Mouse (Mus musculus) T-helper 17 cell (primary cell): Measurements from ENCODE around the gene Slc4a4.

Source experiments
- in situ Hi-C, 2 experiments: fragments of 300-600 bp; cut with MboI, MseI; formaldehyde crosslinking; loops; 1 replicate in 1 of 2; 2 replicates in 1 of 2; pipeline ENCODE4 v1.15.1; 2025; ENCODE audit warnings: high pct_unique_total_duplicates in 2 of 2

Gene Slc4a4

DNA sequence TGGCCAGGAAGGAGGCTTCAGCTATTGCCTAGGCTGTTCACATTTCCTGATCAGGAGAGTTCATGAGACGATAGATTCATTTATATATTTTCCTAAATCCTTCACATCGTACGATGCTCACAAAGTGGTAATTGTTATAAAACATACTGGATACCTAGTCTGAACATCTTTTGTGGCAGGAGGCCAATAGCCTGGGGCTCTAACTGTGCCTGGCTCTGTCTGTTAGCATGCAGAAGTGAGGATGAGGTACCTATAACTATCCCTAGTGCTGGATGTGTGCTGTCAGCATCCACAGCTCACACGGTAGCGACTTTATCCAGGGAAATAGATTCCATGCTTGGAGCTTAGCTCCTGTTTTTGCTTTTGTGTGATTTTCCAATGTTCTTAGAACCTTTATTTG is 28.5 kb downstream of the Slc4a4 start:
- in situ Hi-C loops = loop anchor here in 1 of 2 experiments (25.0 kb wide), 1 partner anchor 772 kb away; no protein-coding TSS in a partner anchor

DNA sequence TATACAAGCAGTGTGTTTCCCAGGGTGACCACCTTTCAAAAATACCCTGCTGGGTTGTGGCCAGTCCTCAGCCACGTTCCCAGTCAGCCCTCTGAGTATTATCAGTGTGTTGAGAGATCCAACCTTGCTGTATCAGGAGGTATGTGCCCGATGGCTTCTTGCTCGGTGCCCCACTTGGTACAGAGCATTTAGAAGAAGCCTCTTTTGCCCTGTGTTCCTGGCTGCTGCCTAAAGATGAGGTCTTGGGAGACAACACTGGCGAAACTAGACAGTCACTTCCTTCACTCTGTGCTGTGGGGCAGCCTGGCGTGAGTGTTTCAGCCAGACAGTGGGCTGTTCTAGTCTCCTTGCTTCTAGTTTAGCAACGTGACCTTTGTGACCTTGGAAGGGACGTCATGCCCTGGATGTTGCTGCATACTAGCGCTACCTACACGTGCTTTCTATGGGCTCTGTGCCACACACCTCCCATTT is 29.9 kb downstream of the Slc4a4 start:
- in situ Hi-C loops = loop anchor here in 1 of 2 experiments (25.0 kb wide), 1 partner anchor 771 kb away; no protein-coding TSS in a partner anchor

DNA sequence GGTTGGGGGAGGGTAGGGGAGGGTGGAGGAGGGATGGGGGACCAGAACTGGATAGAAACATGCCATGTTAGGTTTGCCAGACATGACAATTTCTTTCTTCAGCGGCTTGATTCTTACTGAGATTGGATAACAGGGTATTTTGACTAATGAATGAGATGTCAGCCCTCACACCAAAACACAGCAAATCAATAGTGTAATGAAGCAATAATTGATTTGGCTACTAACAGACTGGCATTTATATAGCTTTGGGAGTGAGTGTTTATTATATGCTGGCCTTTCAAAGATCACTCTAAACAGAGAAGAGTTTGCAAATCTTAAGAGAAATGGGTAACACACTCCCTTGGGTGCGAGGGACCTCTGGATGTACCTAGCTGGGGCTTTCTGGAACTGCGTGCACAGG is 30.6 kb downstream of the Slc4a4 start:
- in situ Hi-C loops = loop anchor here in 1 of 2 experiments (25.0 kb wide), 1 partner anchor 770 kb away; no protein-coding TSS in a partner anchor

DNA sequence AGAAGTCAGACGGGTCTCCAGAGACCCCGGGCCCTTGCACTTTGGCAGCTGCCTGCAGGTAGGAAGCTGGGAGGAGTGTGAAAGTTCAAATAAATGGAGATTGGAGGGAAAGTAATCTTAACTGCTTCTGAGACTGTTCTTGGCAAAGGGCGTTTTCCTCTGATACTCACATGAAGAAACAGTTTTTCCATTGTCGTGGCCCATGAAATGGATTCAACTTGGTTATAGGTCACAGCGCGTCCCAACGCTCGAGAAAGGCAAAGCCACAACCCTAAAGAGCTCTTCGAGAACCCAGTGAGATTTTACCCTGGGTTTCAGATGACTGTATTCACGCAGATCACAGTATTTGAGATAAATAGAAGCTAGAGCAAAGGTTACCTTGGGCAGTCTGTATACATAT is 31.0 kb downstream of the Slc4a4 start:
- in situ Hi-C loops = loop anchor here in 1 of 2 experiments (25.0 kb wide), 1 partner anchor 770 kb away; no protein-coding TSS in a partner anchor

DNA sequence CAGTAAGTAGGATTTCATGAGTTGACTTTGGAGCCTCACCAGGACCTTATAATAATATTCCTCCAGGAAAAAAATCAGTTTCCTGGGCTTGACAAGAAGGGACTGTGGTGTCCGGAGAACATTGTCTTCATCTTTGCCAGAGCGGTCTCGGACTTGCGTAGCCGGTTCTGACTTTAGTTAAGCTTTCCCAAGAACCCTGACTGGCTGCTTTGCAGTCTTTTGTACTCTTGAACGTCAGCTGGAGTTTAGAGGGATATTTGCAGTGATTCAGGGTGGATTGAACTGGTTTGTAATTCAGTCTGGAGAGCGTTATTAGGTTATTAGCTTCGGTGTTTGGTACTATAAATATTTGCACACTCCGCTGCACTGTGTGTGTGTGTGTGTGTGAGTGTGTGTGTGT is 31.9 kb downstream of the Slc4a4 start:
- in situ Hi-C loops = loop anchor here in 1 of 2 experiments (25.0 kb wide), 1 partner anchor 769 kb away; no protein-coding TSS in a partner anchor

DNA sequence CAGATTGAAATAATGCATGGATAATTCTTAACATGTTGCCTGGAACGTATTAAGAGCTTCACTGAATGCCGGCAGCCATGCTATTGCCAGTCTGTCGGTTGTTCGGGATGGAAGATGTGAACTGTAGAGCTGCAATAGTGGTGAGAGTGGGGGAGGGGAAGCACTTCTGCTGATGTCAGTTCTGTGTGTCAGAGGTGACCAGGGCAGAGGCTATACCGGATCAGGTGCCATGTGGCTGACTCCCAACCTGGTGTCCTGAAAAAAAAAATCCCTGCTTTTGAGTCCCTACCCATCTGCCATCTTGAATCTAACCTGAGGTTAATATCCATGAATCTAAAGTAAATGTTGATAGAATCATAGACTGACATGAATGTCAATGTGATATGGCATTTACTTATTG is 39.0 kb downstream of the Slc4a4 start:
- in situ Hi-C loops = loop anchor here (5.0 to 25.0 kb wide), 3 partner anchors 299 to 462 kb away; no protein-coding TSS in a partner anchor

DNA sequence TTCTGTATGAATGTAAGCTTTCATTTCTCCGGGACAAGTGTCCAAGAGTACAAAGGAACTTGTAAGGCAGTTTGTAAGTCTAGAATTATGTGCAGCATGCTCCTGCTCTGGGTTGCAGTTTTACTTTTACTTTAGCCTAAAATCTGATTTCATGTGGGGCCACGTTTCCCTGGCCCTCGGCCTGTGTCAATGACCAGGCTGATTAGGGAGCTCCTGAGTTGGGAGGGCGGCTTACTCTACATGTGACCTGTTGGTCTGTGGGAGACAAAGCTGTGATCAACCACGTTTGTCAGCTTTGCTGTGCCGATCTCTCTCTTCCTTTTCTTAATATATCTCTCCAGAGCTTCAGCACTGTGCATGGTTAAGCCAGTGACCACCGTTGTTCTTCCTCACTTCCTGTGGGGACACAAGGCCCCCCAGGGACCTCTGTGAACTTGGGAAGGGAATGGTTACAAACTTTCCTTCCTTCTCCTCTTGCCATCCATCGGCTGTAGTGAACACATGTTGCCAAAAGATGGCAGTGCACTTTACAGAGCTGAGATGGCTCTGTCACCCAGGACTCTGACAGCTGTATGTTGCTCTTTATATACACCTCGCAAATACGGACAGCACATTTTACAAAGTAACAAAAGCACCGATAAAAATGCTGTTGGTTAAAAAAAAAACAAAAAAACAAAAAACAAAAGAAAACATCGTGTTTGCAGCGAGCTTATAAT is 41.7 kb downstream of the Slc4a4 start:
- in situ Hi-C loops = loop anchor here (5.0 to 25.0 kb wide), 3 partner anchors 296 to 459 kb away; no protein-coding TSS in a partner anchor

DNA sequence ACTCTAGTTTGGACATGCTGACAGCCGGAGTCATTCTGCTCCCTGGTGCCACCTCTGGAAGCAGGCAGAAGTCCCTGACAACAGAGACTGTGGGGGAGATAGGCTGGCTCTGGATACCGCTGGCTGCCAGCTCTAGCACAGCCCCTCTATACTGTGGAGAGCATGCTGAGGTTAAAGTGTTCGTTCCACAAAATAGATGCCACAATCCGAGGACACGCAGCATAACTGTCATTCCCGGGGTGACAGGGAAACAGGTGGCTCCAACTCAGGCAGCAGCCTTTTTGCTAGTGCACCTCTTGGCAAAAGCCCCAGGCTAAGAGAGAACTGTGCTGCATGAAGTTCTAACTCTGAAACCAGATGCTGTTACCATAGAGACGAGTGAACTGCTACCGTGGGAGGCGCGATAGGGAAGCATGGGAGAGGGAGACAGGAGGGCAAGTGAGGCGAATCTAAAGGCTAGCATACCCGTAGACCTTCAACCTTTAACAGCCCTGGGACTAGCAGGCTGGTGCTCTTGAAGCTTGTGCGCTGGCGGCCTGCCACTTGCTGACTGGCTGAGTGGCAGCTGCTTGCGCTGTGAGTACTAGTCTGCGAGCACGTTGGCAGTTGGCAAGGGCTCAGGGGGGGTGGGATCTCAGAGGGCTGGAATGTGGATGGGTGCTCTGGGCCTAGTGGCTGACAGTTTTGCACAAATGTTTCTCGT is 42.9 kb downstream of the Slc4a4 start:
- in situ Hi-C loops = loop anchor here (5.0 to 25.0 kb wide), 3 partner anchors 295 to 458 kb away; no protein-coding TSS in a partner anchor

DNA sequence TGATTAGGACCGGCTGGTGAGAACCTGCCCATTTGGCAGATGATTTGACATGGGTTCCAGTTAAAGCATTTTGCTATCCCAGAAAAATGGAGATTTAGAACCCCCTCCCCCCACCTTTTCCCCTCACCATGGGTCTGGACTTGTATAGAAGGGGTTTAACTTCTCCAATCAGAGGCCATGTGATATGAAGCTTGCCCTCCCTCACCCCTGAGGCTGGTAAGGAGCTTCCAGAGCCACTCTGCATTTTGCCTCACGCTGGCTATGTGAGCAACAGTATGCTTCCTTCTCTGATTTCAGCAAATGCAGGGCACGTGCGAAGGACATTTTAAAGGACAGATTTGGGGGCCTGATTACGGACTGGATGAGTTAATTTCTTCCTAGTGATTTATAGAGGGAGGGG is 43.5 kb downstream of the Slc4a4 start:
- in situ Hi-C loops = loop anchor here in 1 of 2 experiments (25.0 kb wide), 1 partner anchor 457 kb away; no protein-coding TSS in a partner anchor

DNA sequence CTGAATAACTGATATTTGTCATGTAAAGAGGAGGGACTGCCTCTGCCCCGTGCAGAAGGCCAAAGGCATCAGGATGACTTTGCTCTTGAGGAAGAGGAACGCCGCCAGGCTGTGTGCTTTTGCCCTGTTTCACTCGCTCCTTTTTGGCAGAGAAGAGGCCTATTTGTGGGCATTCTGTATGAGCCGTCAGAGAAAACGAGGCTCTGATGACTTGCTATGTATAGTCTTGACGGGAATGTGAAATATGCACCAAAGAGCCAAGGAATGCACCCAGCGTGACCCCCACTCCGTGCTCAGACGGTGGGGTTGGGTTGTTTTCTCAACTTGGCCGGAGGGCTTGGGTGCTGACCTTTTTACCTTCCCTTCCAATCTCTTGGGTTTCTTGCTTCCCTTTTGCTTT is 44.0 kb downstream of the Slc4a4 start:
- in situ Hi-C loops = loop anchor here in 1 of 2 experiments (25.0 kb wide), 1 partner anchor 457 kb away; no protein-coding TSS in a partner anchor

DNA sequence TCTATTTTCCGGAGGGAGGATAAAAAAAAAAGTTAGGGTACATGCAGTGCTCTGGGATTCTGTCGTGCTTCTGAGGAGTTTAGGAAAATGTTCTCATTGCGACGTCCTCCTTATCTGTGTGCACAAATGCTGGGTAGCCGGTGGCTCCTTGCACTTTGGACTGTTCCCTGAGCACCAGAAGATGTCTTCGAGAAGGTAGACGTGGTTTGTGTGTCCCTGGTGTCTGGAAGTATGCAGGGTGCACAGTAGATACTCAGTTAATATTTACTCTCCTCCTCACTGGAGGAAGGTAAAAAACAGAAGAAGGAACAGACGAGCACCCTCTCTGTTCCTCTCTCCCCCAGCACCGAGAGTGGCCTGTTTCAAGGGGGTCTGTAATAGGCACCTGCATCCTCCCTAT is 44.6 kb downstream of the Slc4a4 start:
- in situ Hi-C loops = loop anchor here in 1 of 2 experiments (25.0 kb wide), 1 partner anchor 456 kb away; no protein-coding TSS in a partner anchor

DNA sequence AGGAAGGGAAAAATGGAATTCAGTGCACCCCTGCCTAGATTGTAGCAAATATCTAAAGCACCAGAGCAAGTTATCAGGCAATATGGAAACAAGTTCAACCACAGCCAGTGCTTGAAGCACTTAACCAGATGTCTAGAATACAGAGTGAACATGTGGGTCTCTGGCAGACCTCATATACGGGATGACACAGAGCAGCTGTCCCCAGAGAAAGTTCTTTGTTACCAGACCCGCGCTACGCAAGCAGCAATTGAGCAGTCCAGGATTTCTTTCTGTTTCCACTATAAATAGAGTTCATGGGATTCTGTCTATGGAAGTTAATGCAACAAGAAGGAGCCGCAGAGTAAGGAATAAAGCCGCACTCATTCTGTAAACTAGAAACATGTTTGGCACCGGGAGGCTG is 46.8 kb downstream of the Slc4a4 start:
- in situ Hi-C loops = loop anchor here in 1 of 2 experiments (25.0 kb wide), 1 partner anchor 454 kb away; no protein-coding TSS in a partner anchor

DNA sequence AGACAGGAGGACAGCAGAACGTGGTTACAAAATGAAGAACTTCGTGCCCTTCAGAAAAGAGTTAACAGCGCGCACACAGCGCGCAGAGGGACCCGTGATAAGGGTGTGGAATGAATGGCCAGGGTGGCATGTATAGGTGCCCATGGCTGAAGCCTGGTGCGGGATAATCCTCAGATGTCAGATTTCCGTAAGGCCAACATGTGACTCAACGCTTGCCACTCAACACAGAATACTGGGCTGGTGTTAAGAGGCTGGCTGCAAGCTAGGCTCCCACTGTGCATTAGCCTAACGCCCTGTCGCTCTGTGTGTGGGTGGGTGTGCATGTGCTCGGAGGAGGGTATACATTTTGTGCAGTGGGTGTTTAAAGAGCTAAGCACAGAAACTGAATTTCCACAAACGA is 47.3 kb downstream of the Slc4a4 start:
- in situ Hi-C loops = loop anchor here in 1 of 2 experiments (25.0 kb wide), 1 partner anchor 453 kb away; no protein-coding TSS in a partner anchor

DNA sequence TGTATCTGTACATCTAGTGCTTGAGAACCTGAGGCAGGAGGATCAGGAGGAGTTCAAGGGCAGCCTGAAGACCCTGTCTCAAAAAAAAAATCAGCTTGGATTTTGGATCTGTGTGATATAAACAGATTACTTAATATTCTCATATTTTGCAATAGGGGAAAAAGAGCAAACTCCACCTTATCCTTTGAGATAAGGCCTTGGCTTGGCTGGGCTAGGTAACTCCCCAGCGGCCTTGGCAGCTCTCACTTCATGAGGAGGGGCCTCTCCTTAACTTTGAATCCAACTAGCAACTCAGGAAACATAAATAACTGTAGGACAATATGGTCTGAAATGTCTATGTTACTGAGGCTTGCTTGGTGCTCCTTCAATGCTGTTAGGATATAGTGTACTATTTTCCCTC is 51.6 kb downstream of the Slc4a4 start:
- in situ Hi-C loops = loop anchor here in 1 of 2 experiments (25.0 kb wide), 1 partner anchor 449 kb away; no protein-coding TSS in a partner anchor

DNA sequence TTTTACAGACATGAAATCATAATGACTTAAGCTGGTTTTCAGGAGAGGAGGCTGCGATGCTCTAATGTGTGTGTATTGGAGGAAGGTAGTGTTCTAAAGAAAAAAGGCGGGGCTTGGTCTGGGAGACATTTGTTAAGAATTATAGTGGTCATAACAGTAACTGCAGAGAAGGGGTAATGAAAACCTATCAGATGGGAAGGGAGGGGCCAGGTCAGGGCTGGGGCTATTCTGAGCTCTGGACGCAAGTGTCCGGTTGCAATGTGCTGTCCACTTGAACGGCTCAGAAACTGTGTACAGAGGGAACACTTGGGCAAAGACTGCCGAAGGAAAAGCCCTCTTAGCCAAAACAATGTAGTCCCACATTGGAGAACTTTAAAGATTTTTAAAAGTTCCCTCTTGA is 52.5 kb downstream of the Slc4a4 start:
- in situ Hi-C loops = loop anchor here in 1 of 2 experiments (25.0 kb wide), 1 partner anchor 448 kb away; no protein-coding TSS in a partner anchor

DNA sequence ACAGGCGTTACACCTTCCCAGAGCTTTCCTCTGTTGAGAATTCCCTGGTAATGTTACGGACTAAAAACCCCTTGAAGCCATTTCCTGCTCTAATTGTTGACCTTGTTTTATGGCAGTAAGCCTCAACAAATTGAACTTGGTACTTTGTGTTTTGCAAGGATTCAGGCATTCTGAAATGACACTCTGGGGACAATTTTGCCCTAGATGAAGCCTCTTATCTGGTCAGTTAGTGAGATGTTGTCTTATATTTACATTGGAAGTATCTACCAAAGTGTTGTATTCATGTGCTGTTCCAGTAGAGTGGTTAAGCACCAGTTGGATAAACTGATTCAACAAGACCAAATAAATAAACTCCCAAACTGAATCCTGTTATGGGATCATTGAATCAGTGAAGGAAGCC is 53.2 kb downstream of the Slc4a4 start:
- in situ Hi-C loops = loop anchor here in 1 of 2 experiments (25.0 kb wide), 1 partner anchor 448 kb away; no protein-coding TSS in a partner anchor

DNA sequence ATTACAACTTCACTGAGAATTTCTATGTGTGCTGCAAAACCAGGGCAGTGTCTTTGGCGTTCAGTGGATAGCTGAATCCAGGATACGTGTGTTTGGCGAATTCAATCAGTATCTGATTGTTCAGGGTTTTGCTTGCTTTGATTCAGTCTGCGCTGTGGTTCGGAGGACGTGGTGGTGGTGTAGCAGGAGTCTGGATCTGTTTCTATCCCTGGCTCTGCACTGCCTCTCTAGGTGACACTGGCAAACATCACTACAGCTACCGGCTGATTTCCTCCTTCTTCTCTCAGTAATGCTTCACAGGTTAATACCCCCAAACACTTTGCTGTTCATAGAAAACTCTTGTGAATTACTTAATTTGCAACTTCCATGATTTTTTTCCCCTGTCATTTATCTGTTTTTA is 55.3 kb downstream of the Slc4a4 start:
- in situ Hi-C loops = loop anchor here in 1 of 2 experiments (25.0 kb wide), 1 partner anchor 445 kb away; no protein-coding TSS in a partner anchor

DNA sequence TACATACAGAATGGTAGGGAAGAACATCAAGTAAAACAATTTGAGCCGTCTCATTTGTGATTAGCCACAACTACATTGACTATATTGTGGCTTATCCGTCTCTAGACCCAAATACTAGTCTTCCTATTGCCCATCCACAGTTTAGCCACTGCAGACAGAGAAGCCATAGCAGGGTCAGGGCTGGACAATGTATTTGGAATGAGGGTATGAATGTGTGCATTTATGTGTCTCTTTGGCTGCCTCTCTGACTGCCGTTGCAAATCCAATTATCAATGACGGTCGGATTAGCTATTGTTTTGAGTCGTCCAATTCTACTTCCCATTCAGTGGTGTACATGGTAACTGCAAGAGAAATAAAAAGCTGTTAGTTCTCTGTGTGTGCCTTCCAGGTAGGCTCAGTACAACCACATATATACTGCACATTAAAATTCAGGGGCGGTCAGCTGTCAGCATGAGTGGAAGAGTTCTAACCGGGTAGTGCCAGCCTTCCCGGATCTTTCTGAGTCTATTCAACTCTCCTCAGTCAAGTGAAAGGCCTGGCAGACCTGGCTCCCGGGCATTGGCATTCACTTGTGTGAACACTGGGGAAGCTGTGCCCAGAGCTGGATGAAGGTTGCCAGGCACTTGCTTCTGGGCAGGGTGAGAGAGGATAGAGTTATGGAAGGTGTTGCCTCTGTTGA is 59.2 kb downstream of the Slc4a4 start:
- in situ Hi-C loops = loop anchor here in 1 of 2 experiments (25.0 kb wide), 1 partner anchor 442 kb away; no protein-coding TSS in a partner anchor

DNA sequence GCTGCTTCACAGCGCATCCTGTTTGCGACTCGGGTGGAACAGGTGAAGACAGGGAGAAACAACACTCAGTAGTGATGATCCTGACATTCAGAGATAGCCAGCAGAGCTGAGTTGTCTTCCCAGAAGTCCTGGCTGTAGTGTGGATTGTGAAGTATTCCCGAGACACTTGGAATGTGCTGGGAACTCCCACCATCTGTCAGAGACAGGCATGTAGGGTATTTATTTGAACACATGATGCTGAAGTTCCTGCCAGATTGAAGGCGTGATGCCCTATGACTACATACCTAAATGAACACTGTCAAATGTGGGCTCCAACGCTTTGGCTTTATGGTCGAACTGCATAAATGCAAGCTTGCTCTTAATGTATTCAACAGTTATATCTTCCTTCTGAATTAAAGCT is 63.7 kb downstream of the Slc4a4 start:
- in situ Hi-C loops = no loop called here

DNA sequence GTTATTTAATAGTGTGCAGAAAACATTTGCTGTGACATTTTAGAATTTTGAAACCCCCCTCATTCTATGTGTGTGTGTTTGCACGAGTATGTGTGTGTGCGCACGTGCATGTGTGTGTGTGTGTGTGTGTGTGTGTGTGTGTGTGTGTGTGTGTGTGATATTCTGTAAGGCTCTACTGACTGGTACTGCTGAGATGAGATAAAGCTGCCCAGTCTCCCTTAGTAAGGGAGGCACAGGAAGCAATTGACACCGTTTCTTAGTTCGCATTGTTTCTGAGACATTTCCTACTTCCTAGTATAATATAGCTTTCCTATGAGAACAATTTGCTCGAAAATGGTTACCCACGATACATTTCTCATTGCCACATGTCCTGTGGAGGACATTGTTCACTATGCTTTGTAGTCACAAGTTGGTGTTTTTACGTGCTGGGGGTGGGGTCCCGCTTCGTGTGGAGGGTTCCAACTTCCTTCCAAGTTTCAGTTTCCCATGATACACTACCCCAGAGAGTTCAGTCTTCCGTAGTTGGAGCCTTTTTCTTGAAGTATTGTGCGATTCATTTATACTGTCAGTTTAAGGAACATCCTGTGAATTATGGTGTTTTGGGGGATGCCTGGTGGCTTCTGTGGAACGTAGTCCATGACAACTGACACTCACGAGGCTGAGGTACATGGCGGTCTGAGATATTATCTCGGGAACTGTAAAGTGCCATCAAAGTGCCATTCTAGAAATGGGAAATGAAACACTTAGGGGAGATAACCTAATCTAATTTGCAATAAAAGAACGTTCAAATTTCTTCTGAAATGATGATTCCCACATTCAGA is 66.3 kb downstream of the Slc4a4 start:
- in situ Hi-C loops = no loop called here
